Comparison of ENCODE assay signal across 16 mouse cellular contexts in genomic region chr15:83683051-83683561, GRCm38 (mm10). TPM values are rescaled to one million over a fixed set of nuclear protein-coding genes. Genes with fewer than 3 reads are reported as not detected.
DNase-seq lines count a peak whose midpoint lies in the region; ATAC-seq lines count a peak whose summit lies in the region.
"Had no signal": no experiment of that assay in that cellular context is flagged by ENCODE, and none has a peak within 500 bp of the region (broad histone marks: within the 10 kb centered on the region; RNA-seq: fewer than 3 reads in every experiment).

No protein-coding gene starts in this region.

- H3K27ac ChIP-seq in lung, embryonic 16.5 days (ENCODE audit: low read length) = peak overlapping the region; percentile 19; the same call in 1 of the 2 replicates
- H3K27ac ChIP-seq: heart, embryonic 15.5 days had no signal

- H3K4me2 ChIP-seq in lung, embryonic 16.5 days (ENCODE audit: low read depth, low read length) = no peak overlapping the region
- H3K4me2 ChIP-seq: heart, embryonic 15.5 days had no signal

- WGBS in lung, embryonic 16.5 days = 26% methylated on average over 15 of the region's 15 CpGs

- H3K4me3 ChIP-seq in lung, embryonic 16.5 days (ENCODE audit: low read length) = no peak overlapping the region
- H3K4me3 ChIP-seq: heart, embryonic 15.5 days had no signal

- DNase-seq in heart, adult 11 months = peak; percentile 93
- DNase-seq in heart, postnatal 4 days = no peak
- peak; percentile 71 for DNase-seq in NIH3T3 (ENCODE audit: low read depth)
- peak; percentile 79 for DNase-seq in forelimb bud, embryonic 11.5 days (ENCODE audit: low read depth, low spot score)
- no peak for DNase-seq in layer of hippocampus, adult 8-10 months (ENCODE audit: low spot score in 2 of 2)
- no peak for DNase-seq in right cerebral cortex, adult 2 months (ENCODE audit: low spot score in 2 of 2)
- DNase-seq in B cell, adult 2 months = no peak
- DNase-seq: adrenal gland, postnatal 25 days; cerebellum, adult 18-20 months; thymus, postnatal 25 days had no signal

- peak; percentile 87 for ATAC-seq in lung, embryonic 16.5 days (ENCODE audit: low read depth)
- ATAC-seq: forebrain, embryonic 14.5 days; inflammation-experienced regulatory T-cells, adult 6 months; Patski had no signal

- no peaks in the 10 kb centered on the region for H3K27me3 ChIP-seq in lung, embryonic 16.5 days (ENCODE audit: control insufficient read depth, insufficient read depth, low read depth, low read length)

- H3K36me3 ChIP-seq in lung, embryonic 16.5 days (ENCODE audit: control insufficient read depth, insufficient read depth, low read length) = no peaks in the 10 kb centered on the region
- H3K36me3 ChIP-seq: heart, embryonic 15.5 days had no signal

- H3K9me3 ChIP-seq in lung, embryonic 16.5 days (ENCODE audit: control insufficient read depth, low read length) = no peaks in the 10 kb centered on the region
- H3K9me3 ChIP-seq: heart, embryonic 15.5 days had no signal

- no peak overlapping the region for H3K9ac ChIP-seq in lung, embryonic 16.5 days (ENCODE audit: low read length)
- H3K9ac ChIP-seq: heart, embryonic 15.5 days had no signal

- H3K4me1 ChIP-seq in lung, embryonic 16.5 days (replicated peaks; ENCODE audit: control insufficient read depth, insufficient read depth, low read length) = peaks cover 29% of the 10 kb centered on the region

RNA-seq across cellular contexts. Expression of gene Scube1, which starts 41.7 kb away (rescaled TPM):
- 1 to 10 TPM; 4.2 to 5.4 TPM for total RNA-seq in heart, postnatal 4 days (2021)
- 3.8 and 4.9 TPM in 2 replicates for polyA plus RNA-seq in lung, embryonic 16.5 days (2015; fragmentation: Nextera tagmentation; extraction: Ambion mirVana)
- 10 to 100 TPM; 17.6 to 18.5 (median 18.2) TPM for total RNA-seq in layer of hippocampus, adult 8-10 months (2022)
- polyA plus RNA-seq: C2C12; inflammation-experienced regulatory T-cells, adult 6 months had no signal

Comparison
In these comparisons a context has a peak if more than half of its experiments do, and no peak if none do; other contexts are left out.
1. DNase-seq: peak in heart, adult 11 months (single experiment), NIH3T3 (single experiment) and forelimb bud, embryonic 11.5 days (single experiment); none in heart, postnatal 4 days (single experiment), layer of hippocampus, adult 8-10 months (0 of 2), right cerebral cortex, adult 2 months (0 of 2) and B cell, adult 2 months (0 of 2).